Mouse (Mus musculus) c-Kit-negative CD71-positive TER-119-positive erythroid progenitor cells, embryonic 14.5 days (primary cell): Measurements from ENCODE around the gene Sh2d6.
"Not testable (repeated sequence)": the region's sequence is repeated elsewhere in the genome, so short reads cannot be mapped to it uniquely, and the experiment has no call there.

Experiments used
- DNase-seq: peaks from one replicate; pipeline ENCODE4 v3.0.0-alpha.2; 2013; ENCODE audit warnings: low read depth, low spot score

The Sh2d6 gene

GRCm38 (mm10) chr6:72535165-72535564 is 13.7 kb upstream of the Sh2d6 start:
- DNase-seq: peak; percentile 57

GRCm38 (mm10) chr6:72534035-72534809 is 12.7 kb upstream of the Sh2d6 start:
- DNase-seq: peak; percentile 36

- DNase-seq: not testable (repeated sequence)
Observed at GRCm38 (mm10) chr6:72533555-72533954, 12.0 kb upstream of the Sh2d6 start.

GRCm38 (mm10) chr6:72532580-72532979 is 11.1 kb upstream of the Sh2d6 start:
- no peak for DNase-seq

GRCm38 (mm10) chr6:72528410-72529151 is 7.1 kb upstream of the Sh2d6 start:
- no peak for DNase-seq

- DNase-seq: no peak
Observed at GRCm38 (mm10) chr6:72527070-72527469, 5.6 kb upstream of the Sh2d6 start.

GRCm38 (mm10) chr6:72524160-72524559 is 2.7 kb upstream of the Sh2d6 start:
- no peak for DNase-seq

- no peak for DNase-seq
Observed at GRCm38 (mm10) chr6:72523222-72523621, 1.7 kb upstream of the Sh2d6 start.

- DNase-seq: no peak
Observed at GRCm38 (mm10) chr6:72522288-72522687, 781 bp upstream of the Sh2d6 start.

- DNase-seq: no peak
Observed at GRCm38 (mm10) chr6:72520904-72521303, 603 bp downstream of the Sh2d6 start.

- DNase-seq: no peak
Observed at GRCm38 (mm10) chr6:72519892-72520663, 1.4 kb downstream of the Sh2d6 start.

GRCm38 (mm10) chr6:72519303-72519702 is 2.2 kb downstream of the Sh2d6 start:
- DNase-seq: no peak

- no peak for DNase-seq
Observed at GRCm38 (mm10) chr6:72518842-72519241, 2.7 kb downstream of the Sh2d6 start.

GRCm38 (mm10) chr6:72515644-72516043 is 5.9 kb downstream of the Sh2d6 start:
- no peak for DNase-seq

GRCm38 (mm10) chr6:72513071-72513440 is 8.5 kb downstream of the Sh2d6 start:
- DNase-seq: no peak

GRCm38 (mm10) chr6:72512386-72513070 is 9.0 kb downstream of the Sh2d6 start:
- DNase-seq: peak; percentile 40

- no peak for DNase-seq
Observed at GRCm38 (mm10) chr6:72510686-72511421, 10.7 kb downstream of the Sh2d6 start.

GRCm38 (mm10) chr6:72509872-72510435 is 11.6 kb downstream of the Sh2d6 start:
- DNase-seq: no peak

GRCm38 (mm10) chr6:72508596-72508995 is 12.9 kb downstream of the Sh2d6 start:
- no peak for DNase-seq

- no peak for DNase-seq
Observed at GRCm38 (mm10) chr6:72506104-72506503, 15.4 kb downstream of the Sh2d6 start.

GRCm38 (mm10) chr6:72503939-72504338 is 17.6 kb downstream of the Sh2d6 start:
- DNase-seq: no peak
